Mouse (Mus musculus): ENCODE results near the gene Npas2.

DNA sequence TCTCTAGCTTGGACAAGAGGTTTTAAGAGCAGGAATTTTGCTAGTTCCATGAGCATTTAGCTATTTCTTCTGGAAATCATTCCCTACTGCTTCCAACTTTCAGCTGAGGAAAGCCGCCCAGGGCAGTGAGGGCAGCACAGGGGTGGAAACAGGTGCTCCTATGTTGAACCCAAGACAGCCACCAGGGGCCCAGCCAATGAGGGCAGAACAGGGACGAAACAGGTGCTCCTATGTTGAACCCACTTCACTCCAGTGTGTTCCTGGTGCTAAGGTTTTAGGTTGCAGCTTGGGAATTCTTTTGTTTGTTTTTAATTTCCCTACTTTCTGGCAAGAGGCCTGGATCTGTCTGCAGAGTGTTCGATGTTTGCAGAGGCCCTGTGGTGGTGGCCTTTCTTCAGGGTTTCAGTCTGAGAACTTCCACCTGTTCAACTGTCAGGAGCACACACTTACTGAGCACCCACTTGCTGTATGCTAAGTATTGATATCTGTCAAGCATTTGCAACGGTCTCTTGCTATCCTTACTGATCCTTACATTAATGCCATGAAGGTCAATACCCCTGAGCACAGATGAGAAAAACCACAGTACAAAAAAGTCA, 109.6 kb downstream of the Npas2 start:
- TF ChIP-seq CTCF (IDR thresholded peaks at IDR 0.05; ENCODE audit: control insufficient read depth, insufficient read depth, insufficient replicate concordance, low read depth, low read length) (no peak), POLR2A (IDR thresholded peaks at IDR 0.05; ENCODE audit: control insufficient read depth, low read depth, low read length) (no peak)
